Mouse (Mus musculus) layer of hippocampus, postnatal 10 days (tissue): ENCODE measurements at regions not wholly inside any gene's neighbourhood (a gene's known extent, or its start where the extent isn't known, plus 50 kb on each side); places are given as distances from the start of the nearest gene placed in this dataset.
"Not testable (repeated sequence)": the region's sequence is repeated elsewhere in the genome, so short reads cannot be mapped to it uniquely, and the experiment has no call there.

Experiments
- DNase-seq, 2 experiments: peaks; one replicate each; pipeline ENCODE4 v3.0.0; 2021; ENCODE audit warnings: low spot score in 2 of 2

GRCm38 (mm10) chr9:85920745-85921614 is 78.8 kb downstream of the Tpbg start:
- DNase-seq = no peak

- DNase-seq = no peak
Measured at GRCm38 (mm10) chr9:85925259-85925658, 83.1 kb downstream of the Tpbg start.

GRCm38 (mm10) chr9:85932209-85932608 is 90.0 kb downstream of the Tpbg start:
- no peak for DNase-seq

- not testable (repeated sequence) for DNase-seq
Measured at GRCm38 (mm10) chr9:85943066-85943684, 101.0 kb downstream of the Tpbg start.

GRCm38 (mm10) chr9:85948495-85949137 is 106.4 kb downstream of the Tpbg start:
- no peak for DNase-seq

GRCm38 (mm10) chr9:85951777-85952176 is 109.6 kb downstream of the Tpbg start:
- DNase-seq = no peak

- no peak for DNase-seq
Measured at GRCm38 (mm10) chr9:85970076-85970475, 127.9 kb downstream of the Tpbg start.

- DNase-seq = no peak
Measured at GRCm38 (mm10) chr9:85981428-85981827, 139.2 kb downstream of the Tpbg start.

GRCm38 (mm10) chr9:85983516-85983915 is 141.3 kb downstream of the Tpbg start:
- DNase-seq = not testable (repeated sequence)

GRCm38 (mm10) chr9:85985671-85986070 is 143.5 kb downstream of the Tpbg start:
- no peak for DNase-seq

- DNase-seq = no peak
Measured at GRCm38 (mm10) chr9:85986142-85986541, 144.0 kb downstream of the Tpbg start.

GRCm38 (mm10) chr9:86002996-86003395 is 160.8 kb downstream of the Tpbg start:
- DNase-seq = no peak

- DNase-seq = no peak
Measured at GRCm38 (mm10) chr9:86011661-86012060, 169.5 kb downstream of the Tpbg start.

GRCm38 (mm10) chr9:86015841-86016240 is 173.7 kb downstream of the Tpbg start:
- DNase-seq = no peak

- no peak for DNase-seq
Measured at GRCm38 (mm10) chr9:86020133-86020532, 178.0 kb downstream of the Tpbg start.

- DNase-seq = no peak
Measured at GRCm38 (mm10) chr9:86020765-86021164, 178.6 kb downstream of the Tpbg start.

- DNase-seq = peak in 1 of 2 experiments; percentile 18
Measured at GRCm38 (mm10) chr9:86030738-86031137, 188.6 kb downstream of the Tpbg start.

- DNase-seq = no peak
Measured at GRCm38 (mm10) chr9:86044098-86044497, 201.9 kb downstream of the Tpbg start.

- no peak for DNase-seq
Measured at GRCm38 (mm10) chr9:86058116-86058515, 215.9 kb downstream of the Tpbg start.

GRCm38 (mm10) chr9:86060049-86060448 is 217.9 kb downstream of the Tpbg start:
- DNase-seq = no peak

GRCm38 (mm10) chr9:86061230-86061629 is 219.1 kb downstream of the Tpbg start:
- DNase-seq = no peak

GRCm38 (mm10) chr9:86079275-86079674 is 237.1 kb downstream of the Tpbg start:
- peak in 1 of 2 experiments; percentile 8 for DNase-seq
